8 mouse cellular contexts compared by ENCODE assay signal in genomic region chr11:101164351-101164665, GRCm38 (mm10). TPM values are rescaled to one million over a fixed set of nuclear protein-coding genes. Genes with fewer than 3 reads are reported as not detected.
DNase-seq lines count a peak whose midpoint lies in the region; ATAC-seq lines count a peak whose summit lies in the region.

No protein-coding gene starts in this region.

- H3K4me2 ChIP-seq in heart, embryonic 15.5 days, result peak overlapping the region; percentile 53
- peak overlapping the region; percentile 69 for H3K4me2 ChIP-seq in embryonic facial prominence, embryonic 11.5 days (ENCODE audit: low read depth, low read length)
- H3K4me2 ChIP-seq in hindbrain, embryonic 14.5 days (replicated peaks), result peak overlapping the region; percentile 38
- H3K4me2 ChIP-seq in midbrain, embryonic 13.5 days (replicated peaks), result peak overlapping the region; percentile 47

- H3K9me3 ChIP-seq in heart, embryonic 15.5 days (replicated peaks), result no peaks in the 10 kb centered on the region
- H3K9me3 ChIP-seq in embryonic facial prominence, embryonic 11.5 days (replicated peaks; ENCODE audit: control insufficient read depth, low read length), result no peaks in the 10 kb centered on the region
- no peaks in the 10 kb centered on the region for H3K9me3 ChIP-seq in hindbrain, embryonic 14.5 days (ENCODE audit: control insufficient read depth, low read length)
- no peaks in the 10 kb centered on the region for H3K9me3 ChIP-seq in midbrain, embryonic 13.5 days

- no peak overlapping the region for H3K9ac ChIP-seq in heart, embryonic 15.5 days
- H3K9ac ChIP-seq in embryonic facial prominence, embryonic 11.5 days (replicated peaks; ENCODE audit: low read length), result peak overlapping the region; percentile 52
- no peak overlapping the region; the same call in 1 of the 2 replicates for H3K9ac ChIP-seq in hindbrain, embryonic 14.5 days
- peak overlapping the region; percentile 49; the same call in 1 of the 2 replicates for H3K9ac ChIP-seq in midbrain, embryonic 13.5 days (replicated peaks)

- H3K27me3 ChIP-seq in heart, embryonic 15.5 days, result peaks cover 42% of the 10 kb centered on the region
- H3K27me3 ChIP-seq in embryonic facial prominence, embryonic 11.5 days (ENCODE audit: control insufficient read depth, insufficient read depth, low read length), result peaks cover 68% of the 10 kb centered on the region
- H3K27me3 ChIP-seq in hindbrain, embryonic 14.5 days (ENCODE audit: control insufficient read depth, insufficient read depth, low read length), result peaks cover 73% of the 10 kb centered on the region
- H3K27me3 ChIP-seq in midbrain, embryonic 13.5 days, result peaks cover 86% of the 10 kb centered on the region

- H3K36me3 ChIP-seq in heart, embryonic 15.5 days, result peaks cover 54% of the 10 kb centered on the region
- H3K36me3 ChIP-seq in embryonic facial prominence, embryonic 11.5 days (replicated peaks; ENCODE audit: control insufficient read depth, insufficient read depth, low read depth, low read length), result no peaks in the 10 kb centered on the region
- peaks cover 57% of the 10 kb centered on the region for H3K36me3 ChIP-seq in hindbrain, embryonic 14.5 days (replicated peaks; ENCODE audit: control insufficient read depth, insufficient read depth)
- peaks cover 46% of the 10 kb centered on the region for H3K36me3 ChIP-seq in midbrain, embryonic 13.5 days

- no peak for DNase-seq in heart, postnatal 4 days
- DNase-seq in embryonic facial prominence, embryonic 11.5 days (ENCODE audit: low spot score), result no peak
- DNase-seq in hindbrain, embryonic 14.5 days (ENCODE audit: low spot score), result no peak
- DNase-seq in adrenal gland, postnatal 4 days (ENCODE audit: low spot score in 2 of 2), result no peak
- DNase-seq in embryo, embryonic 9.5 days (ENCODE audit: extremely low spot score), result no peak
- DNase-seq in gastrocnemius, postnatal 25 days, result no peak

- peaks cover 30% of the 10 kb centered on the region for H3K4me1 ChIP-seq in heart, embryonic 15.5 days (replicated peaks)
- H3K4me1 ChIP-seq in embryonic facial prominence, embryonic 11.5 days (ENCODE audit: control insufficient read depth, insufficient read depth, low read length), result peaks cover 9% of the 10 kb centered on the region; the same call in 1 of the 2 replicates
- H3K4me1 ChIP-seq in hindbrain, embryonic 14.5 days (replicated peaks; ENCODE audit: control insufficient read depth, insufficient read depth, low read length), result peaks cover 12% of the 10 kb centered on the region; the same call in 1 of the 2 replicates
- peaks cover 24% of the 10 kb centered on the region for H3K4me1 ChIP-seq in midbrain, embryonic 13.5 days (replicated peaks)

- ATAC-seq in heart, embryonic 15.5 days (replicated peaks; ENCODE audit: insufficient number of reproducible peaks, insufficient read depth, low FRiP score, low read depth), result no peak
- no peak for ATAC-seq in embryonic facial prominence, embryonic 11.5 days (replicated peaks; ENCODE audit: insufficient number of reproducible peaks, low FRiP score, low TSS enrichment, low read depth)
- ATAC-seq in hindbrain, embryonic 14.5 days (ENCODE audit: low FRiP score), result no peak
- no peak for ATAC-seq in midbrain, embryonic 13.5 days

- peak overlapping the region; percentile 33 for H3K4me3 ChIP-seq in heart, embryonic 15.5 days
- H3K4me3 ChIP-seq in embryonic facial prominence, embryonic 11.5 days (ENCODE audit: low read depth, low read length), result peak overlapping the region; percentile 29
- peak overlapping the region; percentile 20 for H3K4me3 ChIP-seq in hindbrain, embryonic 14.5 days (replicated peaks; ENCODE audit: low read length)
- peak overlapping the region; percentile 30 for H3K4me3 ChIP-seq in midbrain, embryonic 13.5 days (replicated peaks)

- no peak overlapping the region for H3K27ac ChIP-seq in heart, embryonic 15.5 days
- H3K27ac ChIP-seq in embryonic facial prominence, embryonic 11.5 days (replicated peaks; ENCODE audit: low read depth, low read length), result no peak overlapping the region
- no peak overlapping the region for H3K27ac ChIP-seq in hindbrain, embryonic 14.5 days
- no peak overlapping the region for H3K27ac ChIP-seq in midbrain, embryonic 13.5 days

- WGBS in heart, embryonic 15.5 days, result 29% methylated on average over 21 of the region's 21 CpGs
- WGBS in embryonic facial prominence, embryonic 11.5 days, result under 1% methylated on average over 20 of the region's 21 CpGs
- 9% methylated on average over 21 of the region's 21 CpGs for WGBS in hindbrain, embryonic 14.5 days
- WGBS in midbrain, embryonic 13.5 days, result 7% methylated on average over 21 of the region's 21 CpGs

RNA-seq across cellular contexts. Expression of gene Cntnap1, which starts 6.0 kb away (rescaled TPM):
- 0.50 and 0.85 TPM in 2 replicates for polyA plus RNA-seq in heart, embryonic 15.5 days (2015; fragmentation: Nextera tagmentation; extraction: Ambion mirVana)
- total RNA-seq in heart, postnatal 4 days (2021), result 1 to 10 TPM; 1.5 to 1.6 TPM
- polyA plus RNA-seq in embryonic facial prominence, embryonic 11.5 days (2014; fragmentation: Nextera tagmentation; extraction: Ambion mirVana), result 0.28 and 0.39 TPM in 2 replicates
- polyA plus RNA-seq in hindbrain, embryonic 14.5 days (2014; fragmentation: Nextera tagmentation; extraction: Ambion mirVana), result 6.0 and 6.5 TPM in 2 replicates
- polyA plus RNA-seq in midbrain, embryonic 13.5 days (2015; fragmentation: Nextera tagmentation; extraction: Ambion mirVana), result 1.3 and 1.5 TPM in 2 replicates
- total RNA-seq in adrenal gland, postnatal 4 days (2021), result 1 to 10 TPM; 3.9 to 4.1 TPM
- 1 to 10 TPM in 1 of 2 experiments, under 1 TPM in 1; 0.99 to 2.2 TPM for total RNA-seq in gastrocnemius, postnatal 25 days (2021)

RNA-seq across cellular contexts. Expression of gene Plekhh3, which starts 6.8 kb away (rescaled TPM):
- polyA plus RNA-seq in heart, embryonic 15.5 days (2015; fragmentation: Nextera tagmentation; extraction: Ambion mirVana), result 10.5 and 13.6 TPM in 2 replicates
- total RNA-seq in heart, postnatal 4 days (2021), result 10 to 100 TPM; 23.1 to 27.3 TPM
- 3.7 and 5.3 TPM in 2 replicates for polyA plus RNA-seq in embryonic facial prominence, embryonic 11.5 days (2014; fragmentation: Nextera tagmentation; extraction: Ambion mirVana)
- polyA plus RNA-seq in hindbrain, embryonic 14.5 days (2014; fragmentation: Nextera tagmentation; extraction: Ambion mirVana), result 7.7 and 9.5 TPM in 2 replicates
- polyA plus RNA-seq in midbrain, embryonic 13.5 days (2015; fragmentation: Nextera tagmentation; extraction: Ambion mirVana), result 7.3 and 8.1 TPM in 2 replicates
- 10 to 100 TPM; 26.9 to 30.7 TPM for total RNA-seq in adrenal gland, postnatal 4 days (2021)
- total RNA-seq in gastrocnemius, postnatal 25 days (2021), result 10 to 100 TPM; 18.4 to 24.0 TPM

RNA-seq across cellular contexts. Expression of gene Tubg2, which starts 8.6 kb away (rescaled TPM):
- polyA plus RNA-seq in heart, embryonic 15.5 days (2015; fragmentation: Nextera tagmentation; extraction: Ambion mirVana), result 2.7 and 3.4 TPM in 2 replicates
- total RNA-seq in heart, postnatal 4 days (2021), result 1 to 10 TPM; 6.6 to 7.0 TPM
- 7.8 and 8.0 TPM in 2 replicates for polyA plus RNA-seq in embryonic facial prominence, embryonic 11.5 days (2014; fragmentation: Nextera tagmentation; extraction: Ambion mirVana)
- 48.6 and 50.6 TPM in 2 replicates for polyA plus RNA-seq in hindbrain, embryonic 14.5 days (2014; fragmentation: Nextera tagmentation; extraction: Ambion mirVana)
- 29.8 and 31.6 TPM in 2 replicates for polyA plus RNA-seq in midbrain, embryonic 13.5 days (2015; fragmentation: Nextera tagmentation; extraction: Ambion mirVana)
- total RNA-seq in adrenal gland, postnatal 4 days (2021), result 1 to 10 TPM; 7.7 to 8.1 TPM
- total RNA-seq in gastrocnemius, postnatal 25 days (2021), result 1 to 10 TPM; 2.7 to 2.8 TPM

RNA-seq across cellular contexts. Expression of gene Ccr10, which starts 10.9 kb away (rescaled TPM):
- 0.28 and 0.38 TPM in 2 replicates for polyA plus RNA-seq in heart, embryonic 15.5 days (2015; fragmentation: Nextera tagmentation; extraction: Ambion mirVana)
- not detected for total RNA-seq in heart, postnatal 4 days (2021)
- polyA plus RNA-seq in embryonic facial prominence, embryonic 11.5 days (2014; fragmentation: Nextera tagmentation; extraction: Ambion mirVana), result 0.20 TPM in 1 of 2 replicates, not detected in the other
- 0.23 and 0.25 TPM in 2 replicates for polyA plus RNA-seq in hindbrain, embryonic 14.5 days (2014; fragmentation: Nextera tagmentation; extraction: Ambion mirVana)
- polyA plus RNA-seq in midbrain, embryonic 13.5 days (2015; fragmentation: Nextera tagmentation; extraction: Ambion mirVana), result 0.19 and 0.38 TPM in 2 replicates
- total RNA-seq in adrenal gland, postnatal 4 days (2021), result under 1 TPM in 1 of 2 experiments, not detected in 1; 0.22 TPM
- not detected for total RNA-seq in gastrocnemius, postnatal 25 days (2021)

RNA-seq across cellular contexts. Expression of gene Tubg1, which starts 44.6 kb away (rescaled TPM):
- polyA plus RNA-seq in heart, embryonic 15.5 days (2015; fragmentation: Nextera tagmentation; extraction: Ambion mirVana), result 62.1 and 71.6 TPM in 2 replicates
- 10 to 100 TPM; 53.5 to 53.7 TPM for total RNA-seq in heart, postnatal 4 days (2021)
- polyA plus RNA-seq in embryonic facial prominence, embryonic 11.5 days (2014; fragmentation: Nextera tagmentation; extraction: Ambion mirVana), result 91.6 and 98.4 TPM in 2 replicates
- 64.0 and 64.1 TPM in 2 replicates for polyA plus RNA-seq in hindbrain, embryonic 14.5 days (2014; fragmentation: Nextera tagmentation; extraction: Ambion mirVana)
- polyA plus RNA-seq in midbrain, embryonic 13.5 days (2015; fragmentation: Nextera tagmentation; extraction: Ambion mirVana), result 89.4 and 91.0 TPM in 2 replicates
- 10 to 100 TPM; 42.0 to 42.6 TPM for total RNA-seq in adrenal gland, postnatal 4 days (2021)
- total RNA-seq in gastrocnemius, postnatal 25 days (2021), result 10 to 100 TPM; 22.8 to 23.4 TPM

Comparison
In these comparisons a context has a peak if more than half of its experiments do, and no peak if none do; other contexts are left out.
1. H3K9ac ChIP-seq: peak in embryonic facial prominence, embryonic 11.5 days (single experiment) and midbrain, embryonic 13.5 days (single experiment); none in heart, embryonic 15.5 days (single experiment) and hindbrain, embryonic 14.5 days (single experiment).
2. Peak in every context shown above with its lines, with median percentiles within 50 percentile points of each other: H3K4me2 ChIP-seq and H3K4me3 ChIP-seq.